Mouse (Mus musculus): ENCODE results near the gene Six6. TPM values are rescaled to one million over a fixed set of nuclear protein-coding genes. Genes with fewer than 3 reads are reported as not detected.

Six6 gene
- polyA plus RNA-seq, 1 experiment from 2014 or later, result not detected

- H3K9me3 ChIP-seq, result no peaks in the 10 kb centered on the region
- H3K27ac ChIP-seq, result no peak overlapping the region
- no peaks in the 10 kb centered on the region for H3K36me3 ChIP-seq
- H3K4me3 ChIP-seq (replicated peaks), result no peak overlapping the region
- H3K4me1 ChIP-seq (replicated peaks), result peaks cover 17% of the 10 kb centered on the region
- peaks cover 85% of the 10 kb centered on the region for H3K27me3 ChIP-seq (replicated peaks)
- no peak overlapping the region for H3K9ac ChIP-seq
- H3K4me2 ChIP-seq (replicated peaks), result no peak overlapping the region
- WGBS, result 8% methylated on average over 2 of the region's 2 CpGs
- no peak for ATAC-seq
Observed at GRCm38 (mm10) chr12:72943574-72944110, 4.0 kb downstream of the Six6 start.

DNA sequence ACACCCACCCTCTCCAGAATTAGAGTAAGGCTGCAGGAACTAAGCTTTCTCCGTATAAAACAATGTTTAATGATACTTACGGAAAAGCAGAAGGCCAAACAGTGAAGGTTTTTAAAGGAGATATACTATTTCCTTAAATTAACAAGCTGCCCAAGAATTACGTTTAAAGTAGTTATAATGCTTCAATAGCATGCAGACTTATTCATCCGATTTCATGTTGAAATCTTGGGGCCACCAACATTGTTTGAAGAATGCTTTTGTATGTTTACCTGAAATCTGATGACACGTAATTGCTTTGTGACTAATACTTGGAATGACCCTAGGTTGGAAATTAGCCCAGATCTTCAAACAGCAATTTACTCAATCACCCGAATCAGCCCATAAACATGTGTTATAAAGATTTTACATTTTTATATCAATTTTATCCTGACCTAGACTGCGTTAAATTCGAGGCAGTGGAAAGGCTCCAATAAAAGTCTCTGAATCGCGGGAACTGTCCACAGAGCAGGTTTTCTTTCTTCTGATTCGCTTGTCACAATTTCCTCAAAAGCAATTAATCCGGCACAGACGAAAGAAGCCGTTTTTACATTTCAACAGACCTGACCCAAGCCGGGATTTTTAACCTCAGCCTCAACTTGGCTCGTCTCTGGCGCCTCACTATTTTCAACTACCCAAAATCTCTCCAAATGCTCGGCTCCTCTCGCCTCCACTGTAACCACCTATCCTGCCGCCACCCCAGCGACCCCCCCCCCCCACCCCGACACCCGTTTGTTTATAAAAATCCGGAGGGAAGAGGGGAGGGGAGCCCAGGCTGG lies 4.9 kb downstream of the Six6 start:
- Histone ChIP-seq H3K27me3 (replicated peaks) (peaks cover 83% of the 10 kb centered on the region), H3K27ac (no peak overlapping the region), H3K36me3 (no peaks in the 10 kb centered on the region), H3K9ac (no peak overlapping the region), H3K4me2 (replicated peaks) (peak overlapping the region; percentile 71), H3K4me3 (replicated peaks) (peak overlapping the region; percentile 40; the same call in 1 of the 2 replicates), H3K4me1 (replicated peaks) (peaks cover 14% of the 10 kb centered on the region), H3K9me3 (no peaks in the 10 kb centered on the region)
- ATAC-seq, result no peak
- 2% methylated on average over 24 of the region's 24 CpGs for WGBS

DNA sequence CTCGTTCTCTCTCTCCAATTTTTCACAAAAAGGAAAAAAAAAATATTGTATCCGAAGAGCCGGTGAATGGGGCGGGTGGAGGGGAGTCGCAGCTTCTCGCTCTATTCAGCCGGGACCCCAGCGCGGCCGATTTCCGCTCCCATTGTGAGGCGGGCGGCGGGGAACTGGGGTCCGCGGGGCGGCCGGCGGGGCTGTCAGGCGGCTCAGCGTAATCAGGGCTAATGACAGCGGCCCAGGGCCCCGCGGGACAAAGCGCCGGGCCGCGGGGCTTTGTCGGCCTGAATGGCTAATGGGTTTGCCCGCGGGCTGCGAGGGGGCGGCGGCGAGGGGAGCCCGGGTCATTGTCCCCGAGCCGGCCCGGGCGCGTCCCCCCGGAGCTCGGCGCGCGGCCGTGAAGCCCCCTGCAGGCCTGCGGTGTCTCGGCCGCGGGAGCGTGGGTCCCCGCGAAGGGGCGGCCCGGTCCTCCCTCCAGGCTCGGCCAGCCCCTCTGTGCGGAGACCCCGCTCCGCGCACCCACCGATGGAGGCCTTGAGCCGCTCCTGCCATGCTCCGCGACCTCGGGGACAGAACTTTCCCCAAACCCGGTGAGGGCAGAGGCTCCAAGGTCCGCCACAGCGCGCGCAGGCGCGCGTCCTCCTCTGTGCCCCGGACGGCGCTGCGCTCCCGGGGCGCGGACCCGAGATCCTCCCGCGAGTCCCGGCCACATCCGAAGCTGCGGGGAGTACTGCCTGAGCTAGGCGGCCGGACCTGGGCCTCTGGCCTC lies 5.8 kb downstream of the Six6 start:
- H3K9me3 ChIP-seq, result no peaks in the 10 kb centered on the region
- peak overlapping the region; percentile 71 for H3K4me2 ChIP-seq (replicated peaks)
- no peaks in the 10 kb centered on the region for H3K36me3 ChIP-seq
- no peak overlapping the region for H3K27ac ChIP-seq
- peak; percentile 28; the same call in 1 of the 2 replicates for ATAC-seq
- peaks cover 10% of the 10 kb centered on the region for H3K4me1 ChIP-seq (replicated peaks)
- WGBS, result under 1% methylated on average over 88 of the region's 89 CpGs
- peaks cover 79% of the 10 kb centered on the region for H3K27me3 ChIP-seq (replicated peaks)
- H3K9ac ChIP-seq, result no peak overlapping the region
- H3K4me3 ChIP-seq (replicated peaks), result peak overlapping the region; percentile 40

GRCm38 (mm10) chr12:72946064-72946395 lies 6.3 kb downstream of the Six6 start:
- Histone ChIP-seq H3K4me2 (replicated peaks) (peak overlapping the region; percentile 71), H3K4me3 (replicated peaks) (peak overlapping the region; percentile 40), H3K9ac (no peak overlapping the region), H3K9me3 (no peaks in the 10 kb centered on the region), H3K27me3 (replicated peaks) (peaks cover 74% of the 10 kb centered on the region), H3K27ac (no peak overlapping the region), H3K4me1 (replicated peaks) (peaks cover 10% of the 10 kb centered on the region), H3K36me3 (no peaks in the 10 kb centered on the region)
- whole genome bisulfite sequencing, result 10% methylated on average over 8 of the region's 8 CpGs
- ATAC-seq, result no peak

GRCm38 (mm10) chr12:72946805-72947204 lies 7.1 kb downstream of the Six6 start:
- Histone ChIP-seq H3K9me3 (no peaks in the 10 kb centered on the region), H3K27me3 (replicated peaks) (peaks cover 66% of the 10 kb centered on the region), H3K4me1 (replicated peaks) (peaks cover 10% of the 10 kb centered on the region), H3K36me3 (no peaks in the 10 kb centered on the region), H3K27ac (no peak overlapping the region), H3K9ac (no peak overlapping the region), H3K4me2 (replicated peaks) (no peak overlapping the region), H3K4me3 (replicated peaks) (no peak overlapping the region)
- ATAC-seq, result no peak

DNA sequence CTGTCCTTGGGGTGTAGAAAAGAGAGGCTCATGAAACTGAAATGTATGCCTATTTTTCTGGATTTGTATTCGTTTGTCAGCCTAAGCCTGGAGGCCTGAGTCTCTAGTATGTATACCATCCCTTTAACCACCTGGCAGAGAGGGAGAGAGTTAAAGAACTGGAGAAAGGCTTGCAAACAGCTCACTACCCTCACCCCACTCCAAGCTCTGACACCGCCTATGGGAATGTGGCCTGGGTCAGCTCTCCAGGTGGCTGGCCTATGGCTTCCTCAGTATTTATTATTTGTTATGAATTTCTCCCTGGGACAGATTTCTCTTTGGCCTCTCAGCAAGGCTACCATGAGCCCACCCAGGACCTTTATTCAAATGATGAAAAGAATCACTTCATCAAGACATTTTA lies 7.6 kb downstream of the Six6 start:
- Histone ChIP-seq H3K9me3 (no peaks in the 10 kb centered on the region), H3K9ac (no peak overlapping the region), H3K27me3 (replicated peaks) (peaks cover 63% of the 10 kb centered on the region), H3K36me3 (no peaks in the 10 kb centered on the region), H3K4me2 (replicated peaks) (no peak overlapping the region), H3K4me3 (replicated peaks) (no peak overlapping the region), H3K4me1 (replicated peaks) (peaks cover 10% of the 10 kb centered on the region), H3K27ac (no peak overlapping the region)
- 20% methylated on average over 2 of the region's 2 CpGs for WGBS
- no peak for ATAC-seq

DNA sequence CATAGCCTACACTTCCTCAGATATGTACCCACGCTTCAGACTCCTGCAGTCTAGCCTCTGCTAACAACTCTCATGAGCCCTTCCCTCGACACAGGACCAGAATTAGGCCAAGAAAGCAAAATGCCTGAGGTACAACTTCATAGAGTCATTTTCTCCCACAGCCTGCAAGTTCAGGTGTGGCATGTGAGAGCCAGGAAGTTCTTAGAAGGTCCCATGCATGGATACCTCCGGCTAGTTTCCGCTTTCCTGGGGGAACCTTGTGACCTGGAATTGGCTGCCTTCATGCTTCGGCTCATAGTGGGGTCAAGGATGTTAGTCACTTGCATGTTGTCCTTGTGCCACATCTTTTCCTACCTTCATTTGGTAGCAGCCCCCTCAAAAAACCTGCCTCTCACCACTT lies 13.4 kb downstream of the Six6 start:
- no peak overlapping the region for H3K27ac ChIP-seq
- H3K4me3 ChIP-seq (replicated peaks), result no peak overlapping the region
- WGBS, result 83% methylated on average over 5 of the region's 5 CpGs
- H3K9ac ChIP-seq, result no peak overlapping the region
- no peak for ATAC-seq
- H3K9me3 ChIP-seq, result no peaks in the 10 kb centered on the region
- H3K27me3 ChIP-seq (replicated peaks), result peaks cover 19% of the 10 kb centered on the region; the same call in 1 of the 2 replicates
- H3K36me3 ChIP-seq, result no peaks in the 10 kb centered on the region
- no peak overlapping the region for H3K4me2 ChIP-seq (replicated peaks)
- H3K4me1 ChIP-seq (replicated peaks), result no peaks in the 10 kb centered on the region

DNA sequence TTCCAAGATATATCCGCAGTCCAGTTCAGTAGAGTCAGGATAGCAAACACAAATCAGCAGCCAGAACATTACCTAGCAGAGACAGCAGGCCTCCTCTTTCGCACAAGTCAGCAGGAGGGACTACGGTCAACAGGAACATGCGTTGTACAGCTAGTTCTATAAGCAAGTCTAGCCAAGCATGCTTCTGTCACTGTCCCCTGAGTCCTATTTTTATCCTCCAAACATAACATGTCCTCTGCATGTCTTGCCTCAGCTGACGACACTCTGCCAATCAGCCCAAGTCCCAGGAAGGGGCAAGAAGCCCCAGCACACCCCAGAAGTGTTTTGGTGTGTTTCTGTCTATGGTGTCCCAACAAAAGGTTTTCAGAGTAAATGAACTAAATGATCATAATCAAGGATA lies 14.2 kb downstream of the Six6 start:
- WGBS, result 78% methylated on average over 5 of the region's 5 CpGs
- no peaks in the 10 kb centered on the region for H3K36me3 ChIP-seq
- no peak overlapping the region for H3K4me3 ChIP-seq (replicated peaks)
- H3K27me3 ChIP-seq (replicated peaks), result peaks cover 17% of the 10 kb centered on the region; the same call in 1 of the 2 replicates
- no peaks in the 10 kb centered on the region for H3K9me3 ChIP-seq
- H3K4me2 ChIP-seq (replicated peaks), result no peak overlapping the region
- ATAC-seq, result no peak
- H3K27ac ChIP-seq, result no peak overlapping the region
- no peak overlapping the region for H3K9ac ChIP-seq
- H3K4me1 ChIP-seq (replicated peaks), result no peaks in the 10 kb centered on the region

DNA sequence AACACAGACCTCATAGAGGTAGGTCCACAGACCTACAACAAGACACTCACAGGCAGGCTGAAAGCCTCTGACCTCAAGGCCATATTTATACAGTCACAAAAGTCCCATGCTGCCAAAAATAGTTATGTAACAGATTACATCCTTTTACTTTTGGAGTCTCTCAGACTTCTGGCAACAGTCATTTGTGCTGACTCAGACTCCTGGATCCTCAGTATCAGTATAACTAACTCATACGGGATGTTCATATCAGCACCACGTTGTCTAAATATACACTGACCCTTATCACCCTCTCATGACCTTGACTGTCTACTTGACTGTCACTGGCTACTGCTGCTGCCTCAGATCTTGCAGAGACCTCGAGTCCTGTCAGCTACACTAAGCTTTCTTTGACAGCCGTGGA lies 15.2 kb downstream of the Six6 start:
- Histone ChIP-seq H3K9me3 (no peaks in the 10 kb centered on the region), H3K4me2 (replicated peaks) (no peak overlapping the region), H3K27me3 (replicated peaks) (peaks cover 10% of the 10 kb centered on the region; the same call in 1 of the 2 replicates), H3K4me1 (replicated peaks) (no peaks in the 10 kb centered on the region), H3K9ac (no peak overlapping the region), H3K4me3 (replicated peaks) (no peak overlapping the region), H3K36me3 (no peaks in the 10 kb centered on the region), H3K27ac (no peak overlapping the region)
- 33% methylated on average over 4 of the region's 4 CpGs for WGBS
- ATAC-seq, result no peak

DNA sequence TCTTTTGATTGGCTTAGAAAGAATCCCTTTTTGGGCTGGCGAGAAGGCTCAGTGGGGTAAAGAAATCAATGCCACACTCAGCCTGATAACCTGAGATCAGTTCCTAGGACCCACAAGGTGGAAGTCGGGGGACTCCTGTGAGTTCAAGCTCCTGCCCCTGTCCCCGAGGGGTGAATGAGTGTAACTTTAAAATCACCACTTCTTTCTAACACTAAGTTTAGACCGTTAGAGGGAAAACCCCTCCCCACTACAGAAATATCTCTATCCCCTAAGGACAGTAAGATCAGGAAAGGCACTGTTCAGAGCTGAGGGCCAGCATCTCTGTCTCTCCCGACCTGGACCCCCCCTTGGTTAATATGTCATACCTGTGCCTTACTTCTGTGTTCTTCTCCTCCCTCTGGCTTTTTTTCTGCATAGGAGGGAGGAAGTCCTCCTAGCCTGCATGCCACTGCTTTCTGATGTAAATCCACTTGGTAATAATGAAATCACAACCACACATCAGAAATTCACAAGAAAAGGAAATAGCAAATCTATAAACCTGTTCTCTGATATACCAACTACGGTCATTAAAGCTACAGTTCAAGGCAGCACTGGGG lies 18.2 kb downstream of the Six6 start:
- Histone ChIP-seq H3K4me1 (replicated peaks) (no peaks in the 10 kb centered on the region), H3K27ac (no peak overlapping the region), H3K4me2 (replicated peaks) (no peak overlapping the region), H3K9ac (no peak overlapping the region), H3K36me3 (no peaks in the 10 kb centered on the region), H3K4me3 (replicated peaks) (no peak overlapping the region), H3K27me3 (replicated peaks) (0 out of 2 replicates have a peak, but pooled peaks cover 3% of the 10 kb centered on the region), H3K9me3 (no peaks in the 10 kb centered on the region)
- WGBS, result 72% methylated on average over 6 of the region's 6 CpGs
- ATAC-seq, result no peak

GRCm38 (mm10) chr12:72958446-72958845 lies 18.8 kb downstream of the Six6 start:
- H3K9me3 ChIP-seq, result no peaks in the 10 kb centered on the region
- 87% methylated on average over 3 of the region's 3 CpGs for WGBS
- no peak overlapping the region for H3K4me2 ChIP-seq (replicated peaks)
- no peaks in the 10 kb centered on the region for H3K27me3 ChIP-seq (replicated peaks)
- no peaks in the 10 kb centered on the region for H3K4me1 ChIP-seq (replicated peaks)
- ATAC-seq, result no peak
- no peaks in the 10 kb centered on the region for H3K36me3 ChIP-seq
- H3K9ac ChIP-seq, result no peak overlapping the region
- H3K4me3 ChIP-seq (replicated peaks), result no peak overlapping the region
- no peak overlapping the region for H3K27ac ChIP-seq

- Histone ChIP-seq H3K9ac (no peak overlapping the region), H3K36me3 (no peaks in the 10 kb centered on the region), H3K4me1 (replicated peaks) (no peaks in the 10 kb centered on the region), H3K4me3 (replicated peaks) (no peak overlapping the region), H3K9me3 (no peaks in the 10 kb centered on the region), H3K27me3 (replicated peaks) (no peaks in the 10 kb centered on the region), H3K4me2 (replicated peaks) (no peak overlapping the region), H3K27ac (no peak overlapping the region)
- no peak for ATAC-seq
- WGBS, result 60% methylated on average over 6 of the region's 6 CpGs
Observed at GRCm38 (mm10) chr12:72962761-72963160, 23.1 kb downstream of the Six6 start.

Data from intestine, embryonic 15.5 days (tissue).